Mouse (Mus musculus) G1E (cell line): Measurements from ENCODE around the gene Olfr1310. TPM values are rescaled to one million over a fixed set of nuclear protein-coding genes. Genes with fewer than 3 reads are reported as not detected.
"Not testable (repeated sequence)": the region's sequence is repeated elsewhere in the genome, so short reads cannot be mapped to it uniquely, and the experiment has no call there.

Experiments used
- ATAC-seq: 2 replicates; pipeline ENCODE4 v1.8.0; 2016; ENCODE audit warnings: mild to moderate bottlenecking; ENCODE audit not compliant: insufficient number of reproducible peaks, poor library complexity, low FRiP score, severe bottlenecking; ENCODE audit errors: extremely low read depth
- DNase-seq: peaks from one replicate; pipeline ENCODE4 v3.0.0; 2012; ENCODE audit warnings: low spot score
- H3K27me3 ChIP-seq: 2 replicates; pipeline ENCODE4 v1.6.1; 2012; ENCODE audit warnings: mild to moderate bottlenecking, low read length, inconsistent platforms; ENCODE audit not compliant: insufficient read depth
- H3K36me3 ChIP-seq: replicated peaks from 2 replicates; pipeline ENCODE3; 2012; ENCODE audit warnings: mild to moderate bottlenecking, inconsistent platforms
- H3K4me1 ChIP-seq: 2 replicates; pipeline ENCODE4 v1.6.1; 2012; ENCODE audit warnings: low read depth, low read length, inconsistent platforms, mixed read lengths; ENCODE audit not compliant: insufficient read depth
- H3K4me3 ChIP-seq: 2 replicates; pipeline ENCODE4 v1.5.1; 2012; ENCODE audit warnings: low read depth, mild to moderate bottlenecking, inconsistent platforms, low read length, moderate library complexity, mixed read lengths
- H3K9me3 ChIP-seq: replicated peaks from 2 replicates; pipeline ENCODE4 v1.6.1; 2012; ENCODE audit warnings: inconsistent platforms
- CTCF ChIP-seq: IDR thresholded peaks from 2 replicates; pipeline ENCODE4 v1.5.1; 2012; ENCODE audit warnings: low read depth, low read length, inconsistent platforms, mixed read lengths
- GATA1 ChIP-seq: IDR thresholded peaks from 2 replicates; pipeline ENCODE4 v1.6.1; 2012; ENCODE audit warnings: borderline replicate concordance, low read length, inconsistent platforms, mixed read lengths
- GATA2 ChIP-seq: IDR thresholded peaks from 2 replicates; pipeline ENCODE4 v1.6.1; 2012; ENCODE audit warnings: low read depth, low read length, inconsistent platforms, borderline replicate concordance
- POLR2AphosphoS5 ChIP-seq: IDR thresholded peaks from 2 replicates; pipeline ENCODE4 v1.6.1; 2012; ENCODE audit warnings: low read depth, low read length, inconsistent platforms; ENCODE audit not compliant: insufficient replicate concordance
- TAL1 ChIP-seq: conservative IDR thresholded peaks from 2 replicates; pipeline ENCODE4 v1.6.1; 2012; ENCODE audit warnings: low read depth, low read length, inconsistent platforms, mixed read lengths
- polyA plus RNA-seq: library from polyadenylated mRNA; stranded (reverse); fragments of >175 nt; gene quantifications from 2 replicates; pipeline ENCODE4 v1.2.3, GENCODE M21; 2012
- total RNA-seq, 2 experiments: library from RNA; stranded (forward) in 1 of 2; stranded (reverse) in 1 of 2; fragments of 200-1000 nt in 1 of 2; fragments of >200 nt in 1 of 2; fragmentation: Nextera tagmentation in 1 of 2; gene quantifications; 2 replicates each; pipeline ENCODE4 v1.2.3; 2014 to 2017

The Olfr1310 gene
- total RNA-seq (2014; fragmentation: Nextera tagmentation) (not detected in 2 replicates), total RNA-seq (2017) (under 0.01 TPM in 1 of 2 replicates, not detected in the other), polyA plus RNA-seq (not detected in 2 replicates)

- Histone ChIP-seq H3K4me3 (no peak within 1 kb of the TSS), H3K36me3 (no peaks in the 10 kb centered on the region), H3K27me3 (no peaks in the 10 kb centered on the region), H3K4me1 (no peaks in the 10 kb centered on the region), H3K9me3 (no peaks in the 10 kb centered on the region)
- TF ChIP-seq TAL1 (no peak), POLR2AphosphoS5 (no peak), GATA2 (no peak), GATA1 (no peak), CTCF (no peak)
- ATAC-seq (no peak), DNase-seq (no peak)
Measured at GRCm38 (mm10) chr2:112012608-112013007, at the start of gene Olfr1310. Gene Olfr1310, minus strand, starts transcription at chr2:112012708.

- H3K4me3 ChIP-seq, result no peak within 1 kb of the TSS
- DNase-seq, result no peak
- H3K4me1 ChIP-seq, result no peaks in the 10 kb centered on the region
- ATAC-seq, result no peak
- H3K27me3 ChIP-seq, result no peaks in the 10 kb centered on the region
- no peaks in the 10 kb centered on the region for H3K9me3 ChIP-seq
- H3K36me3 ChIP-seq, result no peaks in the 10 kb centered on the region
- TF ChIP-seq CTCF (no peak), GATA1 (no peak), POLR2AphosphoS5 (no peak), GATA2 (no peak), TAL1 (no peak)
Measured at GRCm38 (mm10) chr2:112050138-112050537, 37.6 kb upstream of the Olfr1310 start, which contains the start of gene Olfr1312. Gene Olfr1312, minus strand, starts transcription at chr2:112050238.

- not testable (repeated sequence) for H3K4me3 ChIP-seq, H3K9me3 ChIP-seq
Measured at GRCm38 (mm10) chr2:112026971-112027370, 14.5 kb upstream of the Olfr1310 start.

GRCm38 (mm10) chr2:112024312-112024711 lies 11.8 kb upstream of the Olfr1310 start, which contains the start of gene Olfr1311:
Gene Olfr1311, minus strand, starts transcription at chr2:112024412.
- Histone ChIP-seq H3K27me3 (no peaks in the 10 kb centered on the region), H3K9me3 (no peaks in the 10 kb centered on the region), H3K36me3 (no peaks in the 10 kb centered on the region), H3K4me3 (no peak within 1 kb of the TSS), H3K4me1 (no peaks in the 10 kb centered on the region)
- no peak for DNase-seq
- ATAC-seq, result no peak
- TF ChIP-seq CTCF, result no peak
- TF ChIP-seq POLR2AphosphoS5, result no peak
- TF ChIP-seq GATA2, result no peak
- no peak for TF ChIP-seq GATA1
- no peak for TF ChIP-seq TAL1

More at GRCm38 (mm10) chr2:112026971-112027370, 14.5 kb upstream of the Olfr1310 start:
- DNase-seq, H3K27me3 ChIP-seq, H3K4me1 ChIP-seq, ATAC-seq, H3K36me3 ChIP-seq: not testable (repeated sequence)

- DNase-seq, result no peak
- Histone ChIP-seq H3K9me3 (no peaks in the 10 kb centered on the region), H3K4me1 (no peaks in the 10 kb centered on the region), H3K27me3 (no peaks in the 10 kb centered on the region), H3K36me3 (no peaks in the 10 kb centered on the region), H3K4me3 (no peak overlapping the region)
- no peak for ATAC-seq
- TF ChIP-seq TAL1 (no peak), GATA1 (no peak), GATA2 (no peak), POLR2AphosphoS5 (no peak), CTCF (no peak)
Measured at GRCm38 (mm10) chr2:112014900-112015299, 2.4 kb upstream of the Olfr1310 start.

- no peak for TF ChIP-seq TAL1
- TF ChIP-seq GATA2, result no peak
- no peak for TF ChIP-seq GATA1
- Histone ChIP-seq H3K4me3 (no peak within 1 kb of the TSS), H3K36me3 (no peaks in the 10 kb centered on the region), H3K27me3 (no peaks in the 10 kb centered on the region), H3K9me3 (no peaks in the 10 kb centered on the region), H3K4me1 (no peaks in the 10 kb centered on the region)
- ATAC-seq (no peak), DNase-seq (no peak)
Measured at GRCm38 (mm10) chr2:111990181-111990580, 22.3 kb downstream of the Olfr1310 start, which contains the start of gene Olfr1309. Gene Olfr1309, minus strand, starts transcription at chr2:111990281.

- no peak for TF ChIP-seq GATA1
- TF ChIP-seq CTCF, result no peak
- TF ChIP-seq POLR2AphosphoS5, result no peak
- TF ChIP-seq TAL1, result no peak
- TF ChIP-seq GATA2, result no peak
- H3K4me3 ChIP-seq, result no peak within 1 kb of the TSS
- H3K9me3 ChIP-seq, result no peaks in the 10 kb centered on the region
- H3K4me1 ChIP-seq, result no peaks in the 10 kb centered on the region
- no peak for ATAC-seq
- no peak for DNase-seq
- H3K36me3 ChIP-seq, result no peaks in the 10 kb centered on the region
- no peaks in the 10 kb centered on the region for H3K27me3 ChIP-seq
Measured at GRCm38 (mm10) chr2:111964844-111965243, 47.7 kb downstream of the Olfr1310 start, which contains the start of gene Olfr1308. Gene Olfr1308, minus strand, starts transcription at chr2:111964944.

Other genes starting within 250 kb of the Olfr1310 start
- not detected in 2 replicates for gene Olfr1302, start 235.3 kb downstream of the Olfr1310 start, total RNA-seq (2014; fragmentation: Nextera tagmentation)
- gene Olfr1302, start 235.3 kb downstream of the Olfr1310 start, total RNA-seq (2017), result 0.05 TPM in 1 of 2 replicates, not detected in the other
- gene Olfr1302, start 235.3 kb downstream of the Olfr1310 start, polyA plus RNA-seq, result not detected in 2 replicates
- not detected in 2 replicates for gene Olfr1303, start 192.4 kb downstream of the Olfr1310 start, total RNA-seq (2014; fragmentation: Nextera tagmentation)
- not detected in 2 replicates for gene Olfr1303, start 192.4 kb downstream of the Olfr1310 start, total RNA-seq (2017)
- gene Olfr1303, start 192.4 kb downstream of the Olfr1310 start, polyA plus RNA-seq, result not detected in 2 replicates
- not detected in 2 replicates for gene Olfr1305, start 135.6 kb downstream of the Olfr1310 start, total RNA-seq (2014; fragmentation: Nextera tagmentation)
- 0.16 and 0.35 TPM in 2 replicates for gene Olfr1305, start 135.6 kb downstream of the Olfr1310 start, total RNA-seq (2017)
- gene Olfr1305, start 135.6 kb downstream of the Olfr1310 start, polyA plus RNA-seq, result not detected in 2 replicates
- gene Olfr1306, start 96.4 kb downstream of the Olfr1310 start, total RNA-seq (2014; fragmentation: Nextera tagmentation), result not detected in 2 replicates
- gene Olfr1306, start 96.4 kb downstream of the Olfr1310 start, total RNA-seq (2017), result 0.11 TPM in 1 of 2 replicates, not detected in the other
- gene Olfr1306, start 96.4 kb downstream of the Olfr1310 start, polyA plus RNA-seq, result not detected in 2 replicates
- gene Olfr1307, start 63.3 kb downstream of the Olfr1310 start, total RNA-seq (2014; fragmentation: Nextera tagmentation), result not detected in 2 replicates
- 0.06 and 0.11 TPM in 2 replicates for gene Olfr1307, start 63.3 kb downstream of the Olfr1310 start, total RNA-seq (2017)
- gene Olfr1307, start 63.3 kb downstream of the Olfr1310 start, polyA plus RNA-seq, result not detected in 2 replicates
- gene Olfr1308, start 47.8 kb downstream of the Olfr1310 start, total RNA-seq (2014; fragmentation: Nextera tagmentation), result not detected in 2 replicates
- gene Olfr1308, start 47.8 kb downstream of the Olfr1310 start, total RNA-seq (2017), result 0.27 TPM in 1 of 2 replicates, not detected in the other
- not detected in 2 replicates for gene Olfr1308, start 47.8 kb downstream of the Olfr1310 start, polyA plus RNA-seq
- not detected in 2 replicates for gene Olfr1309, start 22.4 kb downstream of the Olfr1310 start, total RNA-seq (2014; fragmentation: Nextera tagmentation)
- 0.05 and 0.06 TPM in 2 replicates for gene Olfr1309, start 22.4 kb downstream of the Olfr1310 start, total RNA-seq (2017)
- not detected in 2 replicates for gene Olfr1309, start 22.4 kb downstream of the Olfr1310 start, polyA plus RNA-seq
- not detected in 2 replicates for gene Olfr1311, start 11.7 kb upstream of the Olfr1310 start, total RNA-seq (2014; fragmentation: Nextera tagmentation)
- 0.12 and 0.16 TPM in 2 replicates for gene Olfr1311, start 11.7 kb upstream of the Olfr1310 start, total RNA-seq (2017)
- not detected in 2 replicates for gene Olfr1311, start 11.7 kb upstream of the Olfr1310 start, polyA plus RNA-seq
- not detected in 2 replicates for gene Olfr1312, start 37.5 kb upstream of the Olfr1310 start, total RNA-seq (2014; fragmentation: Nextera tagmentation)
- 0.11 and 0.23 TPM in 2 replicates for gene Olfr1312, start 37.5 kb upstream of the Olfr1310 start, total RNA-seq (2017)
- not detected in 2 replicates for gene Olfr1312, start 37.5 kb upstream of the Olfr1310 start, polyA plus RNA-seq
- not detected in 2 replicates for gene Olfr1313, start 65.1 kb upstream of the Olfr1310 start, total RNA-seq (2014; fragmentation: Nextera tagmentation)
- 0.11 and 0.12 TPM in 2 replicates for gene Olfr1313, start 65.1 kb upstream of the Olfr1310 start, total RNA-seq (2017)
- not detected in 2 replicates for gene Olfr1313, start 65.1 kb upstream of the Olfr1310 start, polyA plus RNA-seq
- gene Olfr1314, start 84.1 kb upstream of the Olfr1310 start, total RNA-seq (2014; fragmentation: Nextera tagmentation), result not detected in 2 replicates
- 0.16 and 0.17 TPM in 2 replicates for gene Olfr1314, start 84.1 kb upstream of the Olfr1310 start, total RNA-seq (2017)
- gene Olfr1314, start 84.1 kb upstream of the Olfr1310 start, polyA plus RNA-seq, result not detected in 2 replicates
- gene Olfr1315-ps1, start 102.7 kb upstream of the Olfr1310 start, total RNA-seq (2014; fragmentation: Nextera tagmentation), result not detected in 2 replicates
- gene Olfr1315-ps1, start 102.7 kb upstream of the Olfr1310 start, total RNA-seq (2017), result not detected in 2 replicates
- not detected in 2 replicates for gene Olfr1315-ps1, start 102.7 kb upstream of the Olfr1310 start, polyA plus RNA-seq
- gene Olfr1316, start 122.3 kb upstream of the Olfr1310 start, total RNA-seq (2014; fragmentation: Nextera tagmentation), result not detected in 2 replicates
- 0.06 and 0.11 TPM in 2 replicates for gene Olfr1316, start 122.3 kb upstream of the Olfr1310 start, total RNA-seq (2017)
- not detected in 2 replicates for gene Olfr1316, start 122.3 kb upstream of the Olfr1310 start, polyA plus RNA-seq
- not detected in 2 replicates for gene Olfr1317, start 127.6 kb upstream of the Olfr1310 start, total RNA-seq (2014; fragmentation: Nextera tagmentation)
- 0.12 TPM in 1 of 2 replicates, not detected in the other for gene Olfr1317, start 127.6 kb upstream of the Olfr1310 start, total RNA-seq (2017)
- not detected in 2 replicates for gene Olfr1317, start 127.6 kb upstream of the Olfr1310 start, polyA plus RNA-seq
- gene Olfr1318, start 141.5 kb upstream of the Olfr1310 start, total RNA-seq (2014; fragmentation: Nextera tagmentation), result not detected in 2 replicates
- gene Olfr1318, start 141.5 kb upstream of the Olfr1310 start, total RNA-seq (2017), result 0.12 and 0.16 TPM in 2 replicates
- not detected in 2 replicates for gene Olfr1318, start 141.5 kb upstream of the Olfr1310 start, polyA plus RNA-seq
- gene Lpcat4, start 226.8 kb upstream of the Olfr1310 start, total RNA-seq (2014; fragmentation: Nextera tagmentation), result 20.2 and 24.4 TPM in 2 replicates
- 2.4 and 3.0 TPM in 2 replicates for gene Lpcat4, start 226.8 kb upstream of the Olfr1310 start, total RNA-seq (2017)
- 52.9 and 54.2 TPM in 2 replicates for gene Lpcat4, start 226.8 kb upstream of the Olfr1310 start, polyA plus RNA-seq
- not detected in 2 replicates for gene Nutm1, start 246.6 kb upstream of the Olfr1310 start, total RNA-seq (2014; fragmentation: Nextera tagmentation)
- 0.11 and 0.17 TPM in 2 replicates for gene Nutm1, start 246.6 kb upstream of the Olfr1310 start, total RNA-seq (2017)
- 0.04 TPM in 1 of 2 replicates, not detected in the other for gene Nutm1, start 246.6 kb upstream of the Olfr1310 start, polyA plus RNA-seq
- gene Nop10, start 249.2 kb upstream of the Olfr1310 start, total RNA-seq (2014; fragmentation: Nextera tagmentation), result 53.1 and 66.1 TPM in 2 replicates
- 240 and 329 TPM in 2 replicates for gene Nop10, start 249.2 kb upstream of the Olfr1310 start, total RNA-seq (2017)
- 34.4 and 34.5 TPM in 2 replicates for gene Nop10, start 249.2 kb upstream of the Olfr1310 start, polyA plus RNA-seq